Mouse (Mus musculus) urinary bladder, postnatal 4 days (tissue): ENCODE measurements around the gene Ccr4.

Source experiments
- DNase-seq, 2 experiments: peaks; one replicate each; pipeline ENCODE4 v3.0.0; 2021 to 2022; ENCODE audit warnings: low spot score in 2 of 2

The Ccr4 gene

GRCm38 (mm10) chr9:114468701-114469100, 36.0 kb downstream of the Ccr4 start:
- no peak for DNase-seq

GRCm38 (mm10) chr9:114468217-114468616, 36.5 kb downstream of the Ccr4 start:
- DNase-seq, result no peak

DNA sequence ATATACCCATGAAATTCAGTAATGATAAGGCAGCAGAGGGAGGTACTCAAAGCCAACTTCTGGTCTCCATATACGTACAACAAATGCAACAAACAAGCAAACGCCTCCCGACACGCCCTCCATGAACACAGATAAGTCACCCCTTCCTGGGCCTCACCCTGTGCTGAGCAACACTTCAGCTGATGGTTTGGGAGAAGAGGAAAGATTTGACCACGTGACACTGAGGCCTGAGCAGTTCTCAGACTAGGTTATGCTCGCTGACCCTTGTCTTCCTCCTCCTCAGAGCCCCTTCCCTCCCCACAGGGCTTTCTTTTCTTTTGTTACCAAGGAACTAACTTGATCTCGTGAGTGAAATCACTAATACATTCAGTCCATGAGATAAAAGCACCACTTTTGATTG, 37.8 kb downstream of the Ccr4 start:
- no peak for DNase-seq

GRCm38 (mm10) chr9:114465442-114465841, 39.3 kb downstream of the Ccr4 start:
- DNase-seq, result no peak

- no peak for DNase-seq
Observed at GRCm38 (mm10) chr9:114462569-114462968, 42.1 kb downstream of the Ccr4 start.

GRCm38 (mm10) chr9:114458436-114458835, 46.3 kb downstream of the Ccr4 start:
- DNase-seq, result no peak

GRCm38 (mm10) chr9:114455420-114455819, 49.3 kb downstream of the Ccr4 start:
- no peak for DNase-seq

- no peak for DNase-seq
Observed at GRCm38 (mm10) chr9:114452418-114452817, 52.3 kb downstream of the Ccr4 start.

DNA sequence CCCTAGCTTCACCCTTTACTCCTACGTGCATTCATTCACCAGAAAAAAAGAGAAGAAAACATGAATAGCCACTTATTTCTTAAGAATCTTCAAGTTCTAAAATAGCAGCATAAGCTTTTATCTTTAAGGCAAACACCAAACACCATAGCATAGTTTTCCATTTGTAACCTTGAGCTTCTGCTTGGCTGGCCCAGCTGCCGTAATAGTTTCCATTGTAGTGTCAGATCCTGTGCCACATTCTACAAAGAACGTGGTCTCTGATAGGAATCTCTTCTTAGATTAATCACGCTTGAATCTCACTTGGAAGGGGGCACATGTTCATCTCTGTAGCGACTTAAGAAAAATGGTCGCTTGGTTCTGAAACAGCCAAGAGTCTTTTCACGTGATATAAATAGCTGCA, 53.1 kb downstream of the Ccr4 start:
- DNase-seq, result no peak

DNA sequence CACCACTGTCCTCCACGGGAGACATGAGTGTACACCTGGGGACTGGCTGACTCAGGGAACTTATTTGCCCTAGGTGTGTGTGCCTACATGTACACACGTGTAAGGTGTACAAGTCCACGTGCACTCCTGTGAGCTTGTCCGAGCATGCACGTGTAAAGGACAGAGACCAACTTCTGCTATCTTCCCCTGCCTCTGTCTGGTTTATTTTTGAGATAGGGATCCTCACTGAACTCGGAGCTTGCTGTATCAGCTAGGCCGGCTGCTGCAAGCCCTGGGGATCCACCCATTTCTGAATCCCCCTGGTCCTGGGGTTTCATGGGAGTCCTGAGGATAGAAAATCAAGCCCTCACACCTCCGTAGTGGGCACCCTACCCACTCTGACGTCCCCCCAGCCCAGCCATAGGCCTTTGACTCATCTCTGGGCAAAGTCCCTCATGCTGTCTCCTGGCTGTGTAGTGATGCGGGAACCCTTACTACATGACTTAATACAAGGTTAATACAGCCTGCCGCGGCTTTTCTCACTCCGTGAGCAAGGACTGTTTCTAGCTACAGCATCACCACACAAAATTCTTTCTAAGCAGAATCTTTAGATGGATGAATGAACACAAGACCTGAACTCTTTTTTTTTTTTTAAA, 55.5 kb downstream of the Ccr4 start:
- DNase-seq, result no peak

GRCm38 (mm10) chr9:114448700-114449099, 56.0 kb downstream of the Ccr4 start:
- no peak for DNase-seq

DNA sequence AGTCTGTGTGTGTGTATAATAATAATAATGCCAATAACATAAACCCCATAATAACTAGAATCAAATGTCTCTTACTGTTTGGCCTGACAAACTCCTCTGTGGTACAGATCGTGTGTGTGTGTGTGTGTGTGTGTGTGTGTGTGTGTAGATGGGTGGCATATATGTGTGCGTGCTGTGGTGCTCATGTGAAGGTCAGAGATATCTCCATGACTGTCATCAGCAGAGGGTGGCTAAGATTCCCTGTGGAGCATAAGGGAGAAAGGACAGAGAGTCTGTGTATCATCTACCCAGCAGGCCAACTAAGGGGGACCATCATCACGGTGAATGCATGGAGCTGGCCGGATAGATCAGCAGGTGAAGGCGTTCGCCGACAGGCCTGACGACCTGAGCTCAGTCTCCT, 57.8 kb downstream of the Ccr4 start:
- DNase-seq, result no peak

GRCm38 (mm10) chr9:114443351-114443750, 61.4 kb downstream of the Ccr4 start:
- DNase-seq, result no peak

DNA sequence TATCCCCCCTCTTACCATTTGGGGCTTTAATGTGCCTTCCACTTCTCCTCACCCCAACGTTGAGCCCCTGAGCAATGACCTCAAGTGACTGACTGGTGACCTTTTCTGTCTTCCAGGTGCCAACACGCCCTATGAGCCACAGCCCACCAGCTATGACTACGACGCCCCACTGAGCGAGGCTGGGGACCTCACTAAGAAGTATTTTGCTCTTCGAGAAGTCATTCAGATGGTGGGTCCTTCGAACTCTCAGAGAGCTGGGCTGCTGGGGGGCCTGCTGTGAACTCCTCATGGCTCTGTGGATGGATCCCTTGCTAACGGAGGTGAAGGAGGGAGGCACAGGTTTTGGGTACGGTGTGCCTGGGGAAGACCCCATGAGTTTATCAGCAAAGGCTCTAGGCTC, 61.8 kb downstream of the Ccr4 start:
- no peak for DNase-seq

DNA sequence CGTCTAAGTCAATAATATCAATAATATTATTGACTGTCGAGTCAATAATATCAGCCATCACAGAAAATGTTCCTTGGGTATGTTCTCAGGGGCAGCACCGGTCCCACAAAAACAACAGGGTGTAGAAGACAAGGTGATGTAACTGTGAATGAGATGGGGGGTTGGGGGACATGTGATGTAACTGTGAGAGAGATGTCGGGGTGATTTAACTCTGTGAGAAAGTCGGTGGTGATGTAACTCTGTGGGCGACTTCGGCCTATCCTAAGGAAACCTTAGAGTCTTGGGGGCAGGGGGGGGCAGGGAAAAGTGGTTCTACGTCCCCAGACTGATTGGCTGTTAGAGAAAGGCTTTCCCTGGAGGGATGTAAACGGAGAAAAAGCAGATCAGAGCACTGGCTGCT, 62.5 kb downstream of the Ccr4 start:
- no peak for DNase-seq

GRCm38 (mm10) chr9:114440548-114440947, 64.2 kb downstream of the Ccr4 start:
- DNase-seq, result no peak
